ENCODE assay signal across 8 mouse cellular contexts in the genomic region with DNA sequence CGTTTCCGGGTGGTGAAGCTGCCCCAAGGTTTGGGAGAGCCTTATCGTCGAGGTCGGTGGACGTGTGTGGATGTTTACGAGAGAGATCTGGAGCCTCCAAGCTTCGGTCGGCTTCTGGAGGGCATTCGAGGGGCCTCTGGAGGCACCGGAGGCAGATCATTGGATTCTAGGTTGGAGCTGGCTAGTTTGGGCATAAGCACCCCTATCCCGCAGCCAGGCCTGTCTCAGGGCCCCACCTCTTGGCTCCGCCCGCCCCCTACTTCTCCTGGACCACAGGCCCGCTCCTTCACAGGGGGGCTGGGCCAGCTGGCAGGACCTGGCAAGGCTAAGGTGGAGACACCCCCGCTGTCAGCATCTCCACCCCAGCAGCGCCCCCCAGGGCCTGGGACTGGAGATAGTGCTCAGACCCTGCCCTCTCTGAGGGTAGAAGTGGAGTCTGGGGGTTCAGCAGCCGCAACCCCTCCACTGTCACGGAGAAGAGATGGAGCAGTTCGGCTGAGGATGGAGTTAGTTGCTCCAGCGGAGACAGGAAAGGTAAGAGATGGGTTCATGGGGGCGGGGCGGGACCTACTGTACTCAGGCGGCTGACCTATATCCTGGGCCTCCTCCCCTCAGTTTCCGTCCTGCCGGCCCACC. TPM values are rescaled to one million over a fixed set of nuclear protein-coding genes. Genes with fewer than 3 reads are reported as not detected.
A peak's percentile ranks its signal among the peaks of the same experiment; 100 is the strongest.
DNase-seq lines count a peak whose midpoint lies in the region; ATAC-seq and TF ChIP-seq lines count a peak whose summit lies in the region.

No protein-coding gene starts in this region.

- no peak; the same call in 1 of the 2 replicates for TF ChIP-seq CTCF in thymus, adult 2 months (IDR thresholded peaks at IDR 0.05; ENCODE audit: borderline replicate concordance, control insufficient read depth, extremely low read depth, insufficient read depth, low read length, poor library complexity)

- no peaks in the 10 kb centered on the region; the same call in 1 of the 2 replicates for H3K36me3 ChIP-seq in embryonic facial prominence, embryonic 11.5 days (replicated peaks; ENCODE audit: control insufficient read depth, insufficient read depth, low read depth, low read length)
- peaks cover 31% of the 10 kb centered on the region for H3K36me3 ChIP-seq in limb, embryonic 12.5 days
- peaks cover 17% of the 10 kb centered on the region for H3K36me3 ChIP-seq in midbrain, embryonic 12.5 days
- H3K36me3 ChIP-seq in thymus, adult 2 months (ENCODE audit: control insufficient read depth, insufficient read depth, low read length): peaks cover 25% of the 10 kb centered on the region

- H3K4me1 ChIP-seq in embryonic facial prominence, embryonic 11.5 days (ENCODE audit: control insufficient read depth, insufficient read depth, low read length): peaks cover 4% of the 10 kb centered on the region; the same call in 1 of the 2 replicates
- H3K4me1 ChIP-seq in limb, embryonic 12.5 days (replicated peaks): peaks cover 31% of the 10 kb centered on the region
- H3K4me1 ChIP-seq in midbrain, embryonic 12.5 days: peaks cover 41% of the 10 kb centered on the region
- peaks cover 16% of the 10 kb centered on the region for H3K4me1 ChIP-seq in thymus, adult 2 months (replicated peaks; ENCODE audit: control insufficient read depth, insufficient read depth, low read length)

- DNase-seq in CD4-positive helper T cell, adult 2 months (ENCODE audit: low read depth, low spot score): peak; percentile 74
- DNase-seq in embryonic facial prominence, embryonic 11.5 days (ENCODE audit: low spot score): no peak
- peak; percentile 71 to 74 for DNase-seq in heart, postnatal 10 days
- peak; percentile 82 for DNase-seq in thymus, adult 2 months
- no peak for DNase-seq in frontal cortex, postnatal 14 days (ENCODE audit: low spot score in 2 of 2)

- TF ChIP-seq POLR2A in thymus, adult 2 months (IDR thresholded peaks at IDR 0.05; ENCODE audit: control insufficient read depth, extremely low read depth, insufficient read depth, low read length, poor library complexity): no peak; the same call in 1 of the 2 replicates

- H3K9me3 ChIP-seq in embryonic facial prominence, embryonic 11.5 days (replicated peaks; ENCODE audit: control insufficient read depth, low read length): no peaks in the 10 kb centered on the region
- H3K9me3 ChIP-seq in limb, embryonic 12.5 days: no peaks in the 10 kb centered on the region
- H3K9me3 ChIP-seq in midbrain, embryonic 12.5 days: no peaks in the 10 kb centered on the region

- no peaks in the 10 kb centered on the region for H3K27me3 ChIP-seq in embryonic facial prominence, embryonic 11.5 days (ENCODE audit: control insufficient read depth, insufficient read depth, low read length)
- no peaks in the 10 kb centered on the region for H3K27me3 ChIP-seq in limb, embryonic 12.5 days
- H3K27me3 ChIP-seq in midbrain, embryonic 12.5 days: no peaks in the 10 kb centered on the region
- H3K27me3 ChIP-seq in thymus, adult 2 months (ENCODE audit: control insufficient read depth, insufficient read depth, low read length): no peaks in the 10 kb centered on the region

- H3K9ac ChIP-seq in embryonic facial prominence, embryonic 11.5 days (replicated peaks; ENCODE audit: low read length): peak overlapping the region; percentile 79
- peak overlapping the region; percentile 85 for H3K9ac ChIP-seq in limb, embryonic 12.5 days (replicated peaks)
- peak overlapping the region; percentile 74 for H3K9ac ChIP-seq in midbrain, embryonic 12.5 days (replicated peaks)

- H3K27ac ChIP-seq in embryonic facial prominence, embryonic 11.5 days (replicated peaks; ENCODE audit: low read depth, low read length): peak overlapping the region; percentile 87
- H3K27ac ChIP-seq in limb, embryonic 12.5 days: peak overlapping the region; percentile 96
- peak overlapping the region; percentile 94 for H3K27ac ChIP-seq in midbrain, embryonic 12.5 days (replicated peaks)
- peak overlapping the region; percentile 94 for H3K27ac ChIP-seq in thymus, adult 2 months (ENCODE audit: control insufficient read depth, insufficient read depth, low read length)

- peak; percentile 31 for ATAC-seq in activated CD4-positive, CD25-positive, alpha-beta regulatory T cell, adult 4 months
- ATAC-seq in embryonic facial prominence, embryonic 11.5 days (replicated peaks; ENCODE audit: insufficient number of reproducible peaks, low FRiP score, low TSS enrichment, low read depth): no peak
- no peak for ATAC-seq in limb, embryonic 12.5 days (ENCODE audit: insufficient number of reproducible peaks, insufficient read depth, low FRiP score, low TSS enrichment, low read depth)
- no peak for ATAC-seq in midbrain, embryonic 12.5 days (ENCODE audit: low FRiP score, low read depth)

- H3K4me2 ChIP-seq in embryonic facial prominence, embryonic 11.5 days (ENCODE audit: low read depth, low read length): peak overlapping the region; percentile 99
- H3K4me2 ChIP-seq in limb, embryonic 12.5 days: peak overlapping the region; percentile 99
- peak overlapping the region; percentile 81 for H3K4me2 ChIP-seq in midbrain, embryonic 12.5 days (replicated peaks)

- peak overlapping the region; percentile 73 for H3K4me3 ChIP-seq in embryonic facial prominence, embryonic 11.5 days (ENCODE audit: low read depth, low read length)
- H3K4me3 ChIP-seq in limb, embryonic 12.5 days (replicated peaks): peak overlapping the region; percentile 83
- H3K4me3 ChIP-seq in midbrain, embryonic 12.5 days: peak overlapping the region; percentile 62
- H3K4me3 ChIP-seq in thymus, adult 2 months (ENCODE audit: control insufficient read depth, insufficient read depth, low read length): peak overlapping the region; percentile 97

- WGBS in embryonic facial prominence, embryonic 11.5 days: 6% methylated on average over 26 of the region's 26 CpGs
- 5% methylated on average over 26 of the region's 26 CpGs for WGBS in limb, embryonic 12.5 days
- 6% methylated on average over 26 of the region's 26 CpGs for WGBS in midbrain, embryonic 12.5 days
- 0% methylated on average over 26 of the region's 26 CpGs for WGBS in thymus, adult 2 months

- intact Hi-C loops in heart, postnatal 10 days (cut with DNase I): loop anchor here (5.0 kb wide), 1 partner anchor 215 kb away; the partner anchor contains the start of genes Epo and Gnb2

RNA-seq across cellular contexts. Expression of gene Tsc22d4, which starts 1.9 kb away (rescaled TPM):
- polyA plus RNA-seq in activated CD4-positive, CD25-positive, alpha-beta regulatory T cell, adult 4 months (2017; shearing (Covaris generic)): 10 to 100 TPM; 62.9 to 82.3 TPM
- 76.1 and 78.8 TPM in 2 replicates for polyA plus RNA-seq in embryonic facial prominence, embryonic 11.5 days (2014; fragmentation: Nextera tagmentation; extraction: Ambion mirVana)
- total RNA-seq in heart, postnatal 10 days (2021): 100 to 1,000 TPM; 279 to 287 TPM
- 127 and 128 TPM in 2 replicates for polyA plus RNA-seq in limb, embryonic 12.5 days (2016; fragmentation: Nextera tagmentation; extraction: Ambion mirVana)
- 68.4 and 71.4 TPM in 2 replicates for polyA plus RNA-seq in midbrain, embryonic 12.5 days (2016; fragmentation: Nextera tagmentation; extraction: Ambion mirVana)
- polyA plus RNA-seq in thymus, adult 2 months (2012; rRNA removed): 670 and 672 TPM in 2 replicates

RNA-seq across cellular contexts. Expression of gene Nyap1, which starts 6.0 kb away (rescaled TPM):
- polyA plus RNA-seq in activated CD4-positive, CD25-positive, alpha-beta regulatory T cell, adult 4 months (2017; shearing (Covaris generic)): under 1 TPM in 1 of 2 experiments, not detected in 1; 0.19 TPM
- polyA plus RNA-seq in embryonic facial prominence, embryonic 11.5 days (2014; fragmentation: Nextera tagmentation; extraction: Ambion mirVana): 1.6 and 2.5 TPM in 2 replicates
- 1 to 10 TPM; 1.6 to 1.7 TPM for total RNA-seq in heart, postnatal 10 days (2021)
- 3.8 and 4.5 TPM in 2 replicates for polyA plus RNA-seq in limb, embryonic 12.5 days (2016; fragmentation: Nextera tagmentation; extraction: Ambion mirVana)
- 22.1 TPM in 2 replicates for polyA plus RNA-seq in midbrain, embryonic 12.5 days (2016; fragmentation: Nextera tagmentation; extraction: Ambion mirVana)
- 97.2 and 110 TPM in 2 replicates for polyA plus RNA-seq in thymus, adult 2 months (2012; rRNA removed)

RNA-seq across cellular contexts. Expression of gene Ppp1r35, which starts 31.2 kb away (rescaled TPM):
- polyA plus RNA-seq in activated CD4-positive, CD25-positive, alpha-beta regulatory T cell, adult 4 months (2017; shearing (Covaris generic)): 1 to 10 TPM; 7.2 to 8.8 TPM
- polyA plus RNA-seq in embryonic facial prominence, embryonic 11.5 days (2014; fragmentation: Nextera tagmentation; extraction: Ambion mirVana): 57.6 and 65.1 TPM in 2 replicates
- 10 to 100 TPM; 13.4 to 17.4 TPM for total RNA-seq in heart, postnatal 10 days (2021)
- polyA plus RNA-seq in limb, embryonic 12.5 days (2016; fragmentation: Nextera tagmentation; extraction: Ambion mirVana): 47.6 and 52.1 TPM in 2 replicates
- 67.7 and 73.0 TPM in 2 replicates for polyA plus RNA-seq in midbrain, embryonic 12.5 days (2016; fragmentation: Nextera tagmentation; extraction: Ambion mirVana)
- polyA plus RNA-seq in thymus, adult 2 months (2012; rRNA removed): 101 and 120 TPM in 2 replicates

RNA-seq across cellular contexts. Expression of gene Mepce, which starts 40.0 kb away (rescaled TPM):
- 10 to 100 TPM; 22.4 to 26.9 TPM for polyA plus RNA-seq in activated CD4-positive, CD25-positive, alpha-beta regulatory T cell, adult 4 months (2017; shearing (Covaris generic))
- polyA plus RNA-seq in embryonic facial prominence, embryonic 11.5 days (2014; fragmentation: Nextera tagmentation; extraction: Ambion mirVana): 11.5 and 12.5 TPM in 2 replicates
- 10 to 100 TPM; 26.2 to 41.3 TPM for total RNA-seq in heart, postnatal 10 days (2021)
- 12.5 and 14.2 TPM in 2 replicates for polyA plus RNA-seq in limb, embryonic 12.5 days (2016; fragmentation: Nextera tagmentation; extraction: Ambion mirVana)
- 12.1 and 13.7 TPM in 2 replicates for polyA plus RNA-seq in midbrain, embryonic 12.5 days (2016; fragmentation: Nextera tagmentation; extraction: Ambion mirVana)
- 81.9 and 87.5 TPM in 2 replicates for polyA plus RNA-seq in thymus, adult 2 months (2012; rRNA removed)

RNA-seq across cellular contexts. Expression of gene Zcwpw1, which starts 40.2 kb away (rescaled TPM):
- polyA plus RNA-seq in activated CD4-positive, CD25-positive, alpha-beta regulatory T cell, adult 4 months (2017; shearing (Covaris generic)): 10 to 100 TPM in 1 of 2 experiments, 1 to 10 TPM in 1; 5.9 to 10.9 TPM
- polyA plus RNA-seq in embryonic facial prominence, embryonic 11.5 days (2014; fragmentation: Nextera tagmentation; extraction: Ambion mirVana): 22.0 and 23.1 TPM in 2 replicates
- total RNA-seq in heart, postnatal 10 days (2021): 1 to 10 TPM; 2.8 to 3.1 TPM
- polyA plus RNA-seq in limb, embryonic 12.5 days (2016; fragmentation: Nextera tagmentation; extraction: Ambion mirVana): 28.9 and 29.9 TPM in 2 replicates
- 14.9 and 17.9 TPM in 2 replicates for polyA plus RNA-seq in midbrain, embryonic 12.5 days (2016; fragmentation: Nextera tagmentation; extraction: Ambion mirVana)
- 4.6 TPM in 2 replicates for polyA plus RNA-seq in thymus, adult 2 months (2012; rRNA removed)

Comparison
In these comparisons a context has a peak if more than half of its experiments do, and no peak if none do; other contexts are left out.
1. DNase-seq: peak in CD4-positive helper T cell, adult 2 months (single experiment), heart, postnatal 10 days (2 of 2) and thymus, adult 2 months (single experiment); none in embryonic facial prominence, embryonic 11.5 days (single experiment) and frontal cortex, postnatal 14 days (0 of 2).
2. Peak in every context shown above with its lines, with median percentiles within 50 percentile points of each other: H3K27ac ChIP-seq, H3K4me2 ChIP-seq, H3K4me3 ChIP-seq and H3K9ac ChIP-seq.